Mouse (Mus musculus) cerebellum, adult 11-12 months (tissue): ENCODE measurements at regions not wholly inside any gene's neighbourhood (a gene's known extent, or its start where the extent isn't known, plus 50 kb on each side); places are given as distances from the start of the nearest gene placed in this dataset.
A peak's percentile ranks its signal among the peaks of the same experiment; 100 is the strongest.
"Not testable (repeated sequence)": the region's sequence is repeated elsewhere in the genome, so short reads cannot be mapped to it uniquely, and the experiment has no call there.

ENCODE experiments used
- DNase-seq: peaks from one replicate; pipeline ENCODE4 v3.0.0; 2022

DNA sequence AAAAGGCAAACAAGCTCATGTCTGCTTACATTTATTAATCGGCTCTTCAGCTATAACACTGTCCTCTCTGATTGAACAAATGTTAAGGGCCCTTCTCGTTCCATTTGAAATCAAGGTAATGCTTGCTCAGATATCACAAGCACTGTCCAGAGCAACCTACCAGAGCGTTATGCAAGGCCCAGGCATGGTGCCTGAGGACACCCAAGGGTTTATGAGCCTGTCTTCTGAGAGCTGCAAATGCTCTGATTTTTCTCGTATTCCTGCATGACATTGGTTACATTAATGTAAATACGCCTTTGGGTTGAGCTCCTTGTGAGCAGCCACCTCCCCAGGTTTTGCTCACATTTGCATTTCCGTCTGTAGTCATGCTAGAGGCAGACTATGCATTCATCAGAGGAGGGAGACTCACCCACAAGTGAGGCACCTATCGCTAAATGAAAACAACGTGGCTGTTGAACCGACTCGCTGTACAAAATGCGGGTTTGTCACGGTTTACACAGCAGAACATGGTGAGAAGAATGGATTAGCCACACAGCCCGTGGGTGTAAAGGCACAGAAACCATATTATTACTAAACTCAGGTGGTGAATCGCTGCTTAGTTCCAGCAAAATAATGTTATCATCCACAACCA is 152.7 kb upstream of the Ipo5 start:
- DNase-seq = no peak

DNA sequence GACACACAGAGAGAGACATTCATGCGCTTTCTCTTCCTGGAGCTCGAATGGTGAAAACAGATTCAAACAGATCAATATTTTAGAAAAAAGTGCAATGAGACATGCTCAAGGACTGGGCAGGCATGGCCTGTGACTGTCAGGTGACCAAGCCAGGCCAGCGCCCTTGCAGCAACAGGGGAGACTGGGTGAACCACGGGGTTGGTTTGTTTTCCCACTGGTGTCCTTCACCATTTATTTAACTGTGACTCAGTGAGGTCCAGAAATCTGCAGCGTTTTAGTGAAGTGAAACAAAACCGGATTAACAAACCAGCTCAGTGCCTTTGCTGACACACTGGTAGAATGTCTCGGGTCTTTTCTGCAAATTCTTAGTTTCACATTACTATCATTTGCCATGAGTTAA is 148.9 kb upstream of the Ipo5 start:
- no peak for DNase-seq

DNA sequence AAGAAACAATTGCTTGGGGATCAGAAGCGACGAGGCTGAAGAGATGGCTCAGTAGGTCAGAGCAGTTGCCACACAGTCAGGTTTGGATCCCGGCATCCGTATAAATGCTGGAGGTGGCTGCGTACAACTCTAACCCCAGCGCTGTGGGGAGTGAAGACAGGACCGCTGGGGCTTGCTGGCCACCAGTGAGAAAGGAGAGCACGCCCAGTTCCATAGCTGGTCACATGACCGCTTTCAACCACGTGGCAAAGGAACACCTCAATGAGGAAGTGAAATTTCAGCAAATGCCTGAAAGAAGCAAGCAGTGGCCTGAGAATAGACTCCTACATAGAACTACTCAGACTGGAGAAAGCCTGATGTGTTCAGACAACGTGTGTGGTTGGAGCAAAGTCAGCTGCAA is 148.3 kb upstream of the Ipo5 start:
- no peak for DNase-seq

DNA sequence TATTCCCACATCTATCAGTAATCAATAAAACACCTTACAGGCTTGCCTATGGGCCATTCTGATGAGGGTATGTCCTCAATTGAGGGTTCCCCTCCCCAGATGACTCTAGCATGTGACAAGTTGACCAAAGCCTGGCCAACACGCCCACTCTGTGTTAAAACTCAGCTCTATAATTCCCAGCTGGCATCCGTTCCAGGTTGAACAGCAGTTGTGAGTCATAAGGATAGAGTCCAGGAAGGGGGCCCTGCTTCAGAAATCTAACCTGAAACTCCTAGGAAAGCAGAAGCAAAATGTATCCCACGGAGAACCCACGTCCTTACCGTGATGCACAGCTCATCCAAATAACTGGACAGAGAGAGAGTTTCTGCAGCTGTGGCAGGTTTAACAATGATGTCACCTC is 147.2 kb upstream of the Ipo5 start:
- DNase-seq = no peak

DNA sequence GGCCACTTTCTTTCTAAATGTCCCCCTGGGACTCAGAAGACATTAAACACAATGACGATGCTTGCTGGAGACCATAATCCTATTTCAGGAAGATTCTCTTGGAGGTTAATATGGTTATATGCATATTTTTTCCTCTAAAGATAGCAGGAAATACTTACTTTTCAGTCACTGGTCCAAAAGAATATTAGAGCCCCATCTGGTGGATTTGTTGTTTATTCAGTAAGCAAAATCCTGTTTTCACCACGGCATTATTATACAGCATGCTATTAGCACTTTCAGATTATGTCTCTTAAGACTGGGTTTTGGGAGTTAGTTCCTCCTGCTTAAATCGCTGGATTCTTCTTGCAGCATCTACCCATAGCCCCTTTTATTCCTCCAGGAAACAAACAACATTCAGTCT is 146.6 kb upstream of the Ipo5 start:
- no peak for DNase-seq

DNA sequence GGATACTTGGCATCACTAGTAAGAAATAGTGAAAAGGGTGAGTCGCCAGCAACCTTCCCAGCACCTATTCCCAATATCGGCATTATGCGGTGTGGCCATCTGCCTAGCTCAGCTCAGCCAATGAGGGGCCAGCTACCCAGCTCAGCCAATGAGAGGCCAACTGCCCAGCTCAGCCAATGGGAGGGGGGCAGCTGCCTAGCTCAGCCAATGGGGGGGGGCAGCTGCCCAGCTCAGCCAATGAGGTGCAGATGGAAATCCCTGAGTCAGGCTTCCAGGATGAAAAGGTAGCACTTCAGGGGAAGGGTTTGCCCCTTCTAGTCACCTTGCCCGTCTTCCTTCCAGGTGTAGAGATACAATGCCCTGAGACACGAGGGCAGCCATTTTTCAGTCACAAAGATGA is 144.6 kb upstream of the Ipo5 start:
- DNase-seq = no peak

DNA sequence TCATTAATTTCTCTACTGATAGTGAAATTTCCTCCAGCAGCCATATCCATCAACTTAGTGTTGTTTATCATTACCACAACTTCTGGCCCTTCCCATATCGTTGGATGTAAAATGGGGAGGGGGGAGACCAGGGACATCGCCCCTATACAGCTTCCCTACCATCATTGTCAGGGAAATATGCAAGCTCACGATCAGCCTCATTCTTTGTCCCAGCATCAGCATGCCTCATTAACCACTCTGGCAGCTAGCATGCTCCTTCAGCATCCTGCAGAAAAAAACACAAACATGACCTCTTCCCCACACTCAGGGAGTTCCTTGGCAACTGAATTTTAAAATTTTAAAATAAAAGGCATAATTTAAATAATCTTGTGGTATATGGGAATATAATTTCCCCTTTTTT is 140.4 kb upstream of the Ipo5 start:
- no peak for DNase-seq

DNA sequence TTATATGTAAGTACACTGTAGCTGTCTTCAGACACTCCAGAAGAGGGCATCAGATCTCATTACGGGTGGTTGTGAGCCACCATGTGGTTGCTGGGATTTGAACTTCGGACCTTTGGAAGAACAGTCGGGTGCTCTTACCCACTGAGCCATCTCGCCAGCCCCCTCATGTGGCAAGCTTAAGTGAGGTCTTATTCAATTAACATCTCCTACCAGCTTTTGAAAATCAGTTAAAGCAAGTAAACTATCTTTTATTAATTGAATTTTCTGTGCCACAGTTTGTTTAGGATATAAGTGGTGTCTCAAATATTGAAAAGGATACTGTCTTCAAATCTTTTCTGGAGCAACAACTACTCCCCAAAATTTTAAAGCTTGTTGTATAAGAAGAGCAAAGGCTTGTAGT is 138.0 kb upstream of the Ipo5 start:
- not testable (repeated sequence) for DNase-seq

DNA sequence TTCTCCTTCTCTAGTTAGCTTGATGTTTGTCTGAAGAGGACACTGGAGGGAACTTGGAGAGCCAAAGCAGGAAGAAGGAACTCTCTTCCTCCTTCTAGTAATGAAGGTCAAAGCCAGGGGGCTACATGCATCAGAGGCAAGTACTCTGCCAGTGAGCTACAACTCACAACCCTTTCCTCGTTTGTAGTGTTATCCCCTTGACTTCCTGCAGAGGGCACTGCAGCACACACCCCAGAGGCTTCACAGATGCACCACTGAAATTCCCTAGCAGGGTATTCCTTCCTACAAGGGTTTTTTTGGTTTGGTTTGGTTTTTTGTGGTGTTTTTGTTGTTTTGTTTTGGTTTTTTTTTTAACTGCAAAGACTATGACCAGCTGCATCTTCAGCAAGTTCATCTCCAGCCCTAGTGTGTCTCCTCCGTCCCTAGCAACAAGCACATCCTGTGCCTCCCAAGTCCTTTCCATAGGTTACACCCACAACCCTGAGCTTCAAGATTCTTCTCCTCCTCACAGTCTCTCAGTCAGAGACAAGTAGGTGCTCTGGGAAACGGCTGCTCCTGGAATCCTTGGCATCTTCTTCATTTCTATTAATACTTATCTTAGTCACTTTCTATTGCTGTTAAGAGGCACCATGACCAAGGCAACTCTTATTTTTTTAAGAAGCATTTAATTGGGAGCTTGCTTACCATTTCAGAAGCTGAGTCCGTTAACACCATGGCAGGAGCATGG is 119.0 kb upstream of the Ipo5 start:
- DNase-seq = no peak

DNA sequence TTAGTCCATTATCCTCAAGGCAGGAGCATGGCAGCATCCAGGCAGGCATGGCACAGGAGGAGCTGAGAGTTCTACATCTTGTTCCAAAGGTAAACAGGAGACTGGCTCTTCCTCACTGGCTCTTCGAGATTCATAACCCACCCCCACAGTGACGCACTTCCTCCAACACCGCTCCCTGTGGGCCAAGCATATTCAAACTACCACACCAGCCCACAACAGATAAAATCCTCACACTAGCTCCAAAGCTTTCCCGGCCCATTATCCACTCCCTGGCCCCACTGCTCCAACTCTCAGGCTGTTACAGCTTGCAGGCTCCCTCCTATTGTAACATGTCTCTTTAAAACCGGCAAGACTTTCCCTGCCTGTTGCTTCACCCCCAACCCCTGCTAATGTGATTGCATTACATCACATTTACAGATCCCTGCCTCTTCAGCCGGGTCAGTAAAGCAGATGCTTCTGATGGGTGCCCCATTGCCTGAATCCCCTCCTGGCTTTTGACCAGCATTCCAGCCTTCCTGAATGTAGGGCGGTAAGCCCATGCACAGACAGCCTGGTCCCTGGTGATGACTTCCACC is 113.0 kb upstream of the Ipo5 start:
- no peak for DNase-seq

DNA sequence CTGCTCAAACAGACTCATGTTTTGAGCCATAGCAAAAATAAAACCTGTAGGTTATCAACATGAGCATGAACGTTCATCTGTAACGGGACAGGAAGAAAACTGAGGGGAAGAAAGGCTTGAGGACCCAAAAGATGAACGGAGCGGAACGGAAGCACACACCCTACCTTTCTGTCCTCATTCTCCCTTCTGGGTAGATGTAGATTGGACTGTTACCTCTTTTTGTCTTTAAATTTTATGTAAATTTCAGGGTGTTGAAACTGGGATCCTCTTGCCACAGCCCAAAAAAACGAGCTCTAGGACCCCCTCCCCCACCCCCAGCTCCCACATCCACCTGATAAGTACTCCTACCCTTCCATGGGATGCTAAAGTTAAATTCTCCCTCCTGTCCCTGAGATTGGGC is 107.8 kb upstream of the Ipo5 start:
- DNase-seq = no peak

DNA sequence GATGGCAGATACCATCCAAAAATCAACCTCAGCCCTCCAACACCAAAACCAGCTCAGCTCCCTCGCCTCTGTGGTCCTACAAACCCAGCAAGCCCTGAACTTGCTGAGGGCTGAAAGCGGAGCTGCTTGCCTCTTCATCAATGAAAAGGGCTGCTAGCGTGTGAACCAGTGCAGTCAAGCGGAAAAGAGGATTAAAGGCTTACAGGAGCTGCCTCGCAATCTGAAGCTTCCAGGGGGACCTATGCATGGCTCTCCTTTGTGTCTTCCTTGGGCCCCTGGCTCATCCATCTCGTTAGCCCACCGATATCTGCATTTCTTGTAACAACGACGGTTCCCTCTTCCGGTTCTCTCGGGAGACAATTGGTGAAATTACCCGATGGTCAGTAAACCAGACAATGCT is 107.3 kb upstream of the Ipo5 start:
- DNase-seq = no peak

DNA sequence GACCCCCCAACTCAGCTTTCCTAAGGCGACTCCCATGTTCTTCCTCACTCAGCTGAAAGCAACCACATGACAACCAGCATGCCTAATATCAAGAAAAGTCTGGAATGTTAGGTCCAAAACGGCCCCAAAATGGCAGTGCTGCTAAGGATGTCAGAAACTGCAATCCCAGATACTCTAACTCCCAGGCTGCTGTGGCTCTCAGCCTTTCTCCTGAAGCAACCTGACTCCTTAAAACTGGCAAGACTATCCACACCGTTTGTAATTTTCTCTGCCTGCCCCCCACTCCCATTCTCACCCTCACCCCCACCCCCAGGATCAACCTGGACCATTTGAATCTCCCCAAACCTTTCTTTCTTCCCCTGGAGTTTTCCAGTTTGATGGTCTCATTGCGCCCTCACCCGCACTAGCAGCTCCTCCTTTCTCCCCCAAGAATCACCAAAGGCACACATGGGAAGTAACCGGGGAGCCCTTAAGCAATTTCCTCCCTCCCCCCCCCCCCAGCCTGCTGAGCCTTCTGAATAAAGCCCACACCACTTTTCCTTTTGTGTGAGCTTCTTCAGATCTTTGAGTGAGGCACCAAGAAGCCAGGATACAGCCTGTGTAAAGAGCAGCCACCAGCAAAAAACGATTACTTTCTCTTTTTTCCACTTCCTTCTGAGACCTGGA is 106.7 kb upstream of the Ipo5 start:
- no peak for DNase-seq

DNA sequence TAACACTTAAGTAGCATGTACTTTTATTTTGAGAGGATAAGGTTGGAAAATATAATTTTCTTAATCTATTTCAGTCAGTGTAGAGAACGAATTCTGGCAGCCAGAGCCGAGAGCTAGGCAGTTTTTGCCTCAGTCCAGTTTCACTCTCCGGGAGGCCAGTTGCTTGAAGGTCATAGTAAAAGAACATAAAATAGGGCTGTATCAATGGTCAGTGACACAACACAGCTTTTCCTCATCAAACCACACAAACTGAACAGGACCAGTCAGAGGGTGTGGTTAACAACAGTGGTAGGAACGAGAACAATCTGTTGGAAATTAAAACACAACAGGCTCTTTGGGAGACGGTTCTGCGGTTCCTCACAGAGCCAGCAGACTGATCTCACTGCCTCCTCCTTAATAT is 105.9 kb upstream of the Ipo5 start:
- DNase-seq = no peak

DNA sequence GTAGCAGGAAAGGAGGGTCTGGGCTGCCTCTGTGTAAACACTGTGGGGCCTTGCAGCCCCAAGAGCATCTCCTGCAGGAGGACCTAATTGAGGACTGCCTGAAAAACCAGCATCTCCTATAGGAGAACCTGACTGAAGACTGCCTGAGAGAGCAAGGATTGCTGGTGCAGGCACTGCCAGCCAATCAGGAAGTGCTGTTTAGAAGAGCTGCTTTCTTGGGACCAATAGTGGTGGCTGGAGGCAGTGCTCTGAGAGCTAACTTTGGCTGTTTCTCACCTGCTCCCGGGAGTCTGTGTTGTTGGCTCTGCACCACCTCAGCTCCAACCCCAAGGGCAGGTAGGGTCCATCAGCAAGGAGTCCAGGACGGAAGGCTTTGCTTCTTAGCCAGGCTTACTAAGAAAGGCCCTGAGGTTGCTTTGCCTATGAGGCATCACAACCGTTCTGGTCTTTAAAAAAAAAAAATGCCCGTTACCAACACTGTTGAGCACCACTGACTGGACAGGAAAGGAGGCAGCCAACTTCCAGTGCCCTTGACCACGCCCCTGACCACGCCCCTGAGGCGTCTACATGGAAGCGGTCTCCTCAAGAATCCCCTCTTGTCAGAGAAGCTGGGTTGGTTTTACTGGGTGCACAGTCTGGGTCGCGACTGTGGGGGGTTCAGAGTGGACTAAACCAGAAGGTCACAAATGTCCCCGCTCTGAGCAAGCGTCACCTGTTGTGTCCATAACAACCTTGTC is 105.0 kb upstream of the Ipo5 start:
- not testable (repeated sequence) for DNase-seq

DNA sequence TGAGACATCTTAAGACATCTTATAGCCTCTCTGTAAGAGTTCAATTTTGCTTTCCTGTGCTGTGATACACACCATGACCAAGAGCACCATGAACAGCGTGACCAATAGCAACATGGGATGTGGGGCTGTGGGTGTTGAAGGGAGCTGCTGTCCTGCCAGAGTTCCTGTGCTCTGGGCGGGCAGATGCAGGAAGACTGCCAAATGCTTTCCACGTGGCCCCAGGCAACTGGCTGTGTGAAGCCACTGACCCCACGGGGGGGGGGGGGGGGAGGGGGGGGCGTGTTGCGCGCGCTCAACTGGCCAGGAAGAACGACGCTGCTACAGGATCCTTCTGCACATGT is 104.5 kb upstream of the Ipo5 start:
- DNase-seq = no peak

DNA sequence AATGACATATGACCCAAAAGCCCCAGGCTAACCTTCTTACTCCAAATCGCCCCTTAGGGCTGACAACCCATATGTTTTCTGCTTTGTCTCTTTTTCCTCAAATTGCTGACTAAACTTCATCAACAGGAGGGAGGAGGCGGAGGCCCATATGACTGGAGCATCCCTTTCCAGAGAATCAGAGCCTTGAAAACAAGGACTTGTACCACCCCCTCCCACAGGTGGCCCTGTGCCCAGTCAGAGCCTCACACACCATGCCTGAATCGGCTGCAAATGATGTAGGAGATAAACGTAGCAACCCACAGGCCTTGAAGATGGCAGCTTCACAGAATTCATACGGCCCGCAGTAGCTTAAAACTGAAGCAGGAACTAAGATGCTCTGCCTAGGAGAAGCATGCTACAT is 101.7 kb upstream of the Ipo5 start:
- no peak for DNase-seq

DNA sequence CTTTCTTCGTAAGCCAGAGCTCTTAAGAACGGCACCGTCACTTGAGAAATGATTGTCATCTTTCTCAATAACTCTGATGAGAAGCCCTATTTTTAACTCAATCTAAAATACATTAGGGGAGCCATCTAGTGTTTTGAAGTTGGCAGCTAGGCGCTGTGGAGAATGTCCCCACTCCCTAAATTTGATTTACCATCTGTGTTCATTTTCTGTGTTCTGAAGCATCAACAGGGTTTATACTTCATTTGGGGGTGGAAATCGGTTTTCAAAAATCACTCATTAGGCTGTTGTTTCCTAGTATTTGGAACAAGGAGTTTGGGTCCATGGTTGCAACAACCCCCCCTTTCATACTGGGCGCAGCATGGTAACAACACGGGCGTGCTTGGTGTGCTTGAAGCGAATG is 97.1 kb upstream of the Ipo5 start:
- no peak for DNase-seq

DNA sequence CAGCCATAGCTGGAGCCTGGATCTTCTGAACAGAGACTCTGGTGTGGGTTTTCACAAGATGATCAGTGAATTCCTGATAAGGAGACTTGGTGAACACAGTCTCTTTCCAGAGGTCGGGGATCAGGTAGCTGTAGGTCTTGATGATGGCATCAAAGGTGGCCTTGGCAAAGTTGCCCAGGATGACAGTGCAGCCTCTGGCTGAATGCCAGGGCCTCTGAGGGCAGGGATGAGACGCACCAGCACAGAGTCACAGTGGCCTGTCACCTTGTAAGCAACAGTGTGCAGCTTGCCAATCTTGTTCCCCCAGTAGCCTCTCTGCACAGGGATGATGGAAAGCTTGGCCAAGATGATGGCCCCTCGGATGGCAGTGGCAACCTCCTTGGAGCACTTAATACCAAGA is 95.9 kb upstream of the Ipo5 start:
- DNase-seq = not testable (repeated sequence)

DNA sequence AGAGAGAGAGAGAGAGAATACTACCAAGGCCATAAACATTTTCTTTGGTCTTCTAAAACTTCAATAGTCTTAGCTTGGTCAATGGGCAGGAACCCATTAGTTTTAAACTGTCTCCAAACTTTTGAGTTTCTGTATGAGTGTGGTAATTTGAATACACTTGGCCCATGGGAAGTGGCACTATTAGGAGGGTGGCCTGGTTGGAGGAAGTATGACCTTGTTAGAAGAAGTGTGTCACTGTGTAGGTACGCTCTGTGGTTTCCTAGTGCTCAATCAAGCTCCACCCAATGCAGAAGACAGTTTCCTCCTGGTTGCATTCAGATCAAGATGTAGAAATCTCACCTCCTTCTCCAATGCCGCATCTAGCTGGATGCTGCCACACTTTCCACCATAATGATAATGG is 94.5 kb upstream of the Ipo5 start:
- no peak for DNase-seq

DNA sequence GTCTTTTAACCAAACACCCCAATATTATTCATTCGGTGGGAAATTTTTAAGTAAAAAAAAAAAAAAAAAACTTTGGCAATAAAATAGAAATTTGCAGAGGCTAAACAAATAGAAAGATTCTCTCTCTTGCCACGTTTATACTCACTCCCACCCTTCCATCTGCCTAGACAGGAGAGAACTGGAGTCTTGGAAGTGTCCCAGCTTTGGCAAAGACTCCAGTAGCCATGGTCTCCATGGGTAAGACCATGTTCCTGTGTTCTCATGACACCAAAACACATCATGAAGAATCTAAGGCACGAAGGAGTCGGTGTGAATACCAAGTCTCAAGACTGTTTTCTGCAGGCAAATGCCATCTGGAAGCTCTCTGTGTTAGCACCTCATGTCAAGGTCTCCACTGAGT is 84.8 kb upstream of the Ipo5 start:
- DNase-seq = no peak

DNA sequence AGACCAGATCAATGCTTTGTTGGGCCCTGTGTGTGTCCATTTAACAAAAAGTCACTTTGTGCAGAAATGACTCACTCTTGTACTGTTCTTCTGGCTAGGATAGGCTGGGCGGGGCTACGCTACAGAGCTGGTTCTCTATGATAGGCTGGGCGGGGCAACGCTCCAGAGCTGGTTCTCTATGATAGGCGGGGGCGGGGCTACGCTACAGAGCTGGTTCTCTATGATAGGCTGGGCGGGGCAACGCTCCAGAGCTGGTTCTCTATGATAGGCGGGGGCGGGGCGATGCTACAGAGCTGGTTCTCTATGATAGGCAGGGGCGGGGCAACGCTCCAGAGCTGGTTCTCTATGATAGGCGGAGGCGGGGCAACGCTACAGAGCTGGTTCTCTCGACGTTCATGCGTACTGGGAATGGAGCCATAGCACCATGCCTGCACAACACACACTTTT is 80.6 kb upstream of the Ipo5 start:
- peak; percentile 10 for DNase-seq

DNA sequence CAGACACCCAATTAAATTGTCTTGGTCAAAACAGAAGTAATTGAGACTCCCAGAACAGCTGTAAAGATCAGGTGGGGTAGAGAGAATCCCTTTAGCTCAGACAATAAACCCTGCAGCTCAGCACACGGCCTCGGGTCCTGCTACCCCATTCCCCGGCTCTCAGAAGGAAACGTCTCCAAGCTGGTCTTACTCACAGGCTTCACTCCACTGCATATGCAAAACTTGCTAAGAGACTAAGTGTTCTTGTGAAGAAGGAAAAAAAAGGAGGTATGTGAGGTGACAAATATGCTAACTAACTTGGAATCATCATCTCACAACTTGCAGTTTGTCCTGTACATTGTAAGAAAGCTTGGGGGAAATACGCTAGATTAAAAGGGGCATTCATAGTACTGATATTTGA is 79.6 kb upstream of the Ipo5 start:
- no peak for DNase-seq
